Mouse (Mus musculus) ES-Bruce4 (cell line): ENCODE data around the gene Insr. TPM values are rescaled to one million over a fixed set of nuclear protein-coding genes. Genes with fewer than 3 reads are reported as not detected.
A peak's percentile ranks its signal among the peaks of the same experiment; 100 is the strongest.

Experiments used
- H3K27ac ChIP-seq: 2 replicates; pipeline ENCODE4 v1.5.1; 2012; ENCODE audit warnings: low read length, inconsistent platforms; ENCODE audit not compliant: insufficient read depth
- H3K27me3 ChIP-seq: 2 replicates; pipeline ENCODE4 v1.6.1; 2012; ENCODE audit warnings: mild to moderate bottlenecking, low read length, inconsistent platforms; ENCODE audit not compliant: control insufficient read depth, poor library complexity, insufficient read depth, severe bottlenecking
- H3K36me3 ChIP-seq: 2 replicates; pipeline ENCODE4 v1.6.1; 2012; ENCODE audit warnings: inconsistent platforms, mild to moderate bottlenecking, low read length, moderate library complexity; ENCODE audit not compliant: control insufficient read depth, poor library complexity, insufficient read depth, severe bottlenecking
- H3K4me1 ChIP-seq: one replicate; pipeline ENCODE4 v1.8.1; 2011; ENCODE audit warnings: low read length; ENCODE audit not compliant: control insufficient read depth, insufficient read depth
- H3K4me3 ChIP-seq: 2 replicates; pipeline ENCODE4 v1.5.1; 2011; ENCODE audit warnings: low read depth, mild to moderate bottlenecking, low read length
- H3K9ac ChIP-seq: 2 replicates; pipeline ENCODE4 v1.6.1; 2012; ENCODE audit warnings: low read depth, mild to moderate bottlenecking, inconsistent platforms; ENCODE audit not compliant: poor library complexity, severe bottlenecking
- H3K9me3 ChIP-seq: replicated peaks from 2 replicates; pipeline ENCODE4 v1.6.1; 2012; ENCODE audit warnings: mild to moderate bottlenecking, low read length, inconsistent platforms; ENCODE audit not compliant: control insufficient read depth, poor library complexity, insufficient read depth, severe bottlenecking
- CTCF ChIP-seq: IDR thresholded peaks from one replicate; pipeline ENCODE4 v1.8.1; 2011; ENCODE audit warnings: low read depth, low read length
- EP300 ChIP-seq: IDR thresholded peaks from 2 replicates; pipeline ENCODE4 v1.6.1; 2011; ENCODE audit warnings: low read depth, low read length; ENCODE audit not compliant: insufficient read depth
- POLR2A ChIP-seq: IDR thresholded peaks from one replicate; pipeline ENCODE4 v1.8.1; 2011; ENCODE audit warnings: low read length; ENCODE audit not compliant: insufficient read depth
- polyA plus RNA-seq: library from polyadenylated mRNA; stranded (reverse); fragments of >200 nt; gene quantifications from 2 replicates; pipeline ENCODE4 v1.2.4, GENCODE M21; 2011; ENCODE audit warnings: low read depth; ENCODE audit not compliant: missing spikeins, insufficient read depth, insufficient read length

Insr gene
- polyA plus RNA-seq, 1 experiment, result 30.9 TPM

GRCm38 (mm10) chr8:3302131-3302530, 22.7 kb upstream of the Insr start:
- Histone ChIP-seq H3K4me1 (no peaks in the 10 kb centered on the region), H3K9me3 (peaks cover 14% of the 10 kb centered on the region), H3K9ac (no peak overlapping the region), H3K4me3 (no peak overlapping the region), H3K27ac (no peak overlapping the region), H3K36me3 (no peaks in the 10 kb centered on the region), H3K27me3 (no peaks in the 10 kb centered on the region)
- TF ChIP-seq POLR2A (no peak), CTCF (no peak), EP300 (no peak)

GRCm38 (mm10) chr8:3299322-3299721, 19.9 kb upstream of the Insr start:
- H3K4me1 ChIP-seq, result no peaks in the 10 kb centered on the region

GRCm38 (mm10) chr8:3285824-3286223, 6.4 kb upstream of the Insr start:
- no peaks in the 10 kb centered on the region for H3K27me3 ChIP-seq
- no peaks in the 10 kb centered on the region for H3K4me1 ChIP-seq
- H3K36me3 ChIP-seq, result no peaks in the 10 kb centered on the region
- H3K27ac ChIP-seq, result no peak overlapping the region
- no peak overlapping the region for H3K9ac ChIP-seq
- no peak for TF ChIP-seq CTCF
- TF ChIP-seq EP300, result no peak
- no peak for TF ChIP-seq POLR2A
- no peaks in the 10 kb centered on the region for H3K9me3 ChIP-seq
- no peak overlapping the region for H3K4me3 ChIP-seq

More at GRCm38 (mm10) chr8:3299322-3299721, 19.9 kb upstream of the Insr start:
- H3K27ac ChIP-seq, result no peak overlapping the region
- H3K9me3 ChIP-seq, result 0 out of 2 replicates have a peak, but pooled peaks cover 3% of the 10 kb centered on the region
- no peak overlapping the region for H3K9ac ChIP-seq
- no peak for TF ChIP-seq EP300
- TF ChIP-seq CTCF, result no peak
- TF ChIP-seq POLR2A, result no peak
- no peaks in the 10 kb centered on the region for H3K36me3 ChIP-seq
- H3K27me3 ChIP-seq, result no peaks in the 10 kb centered on the region
- no peak overlapping the region for H3K4me3 ChIP-seq

GRCm38 (mm10) chr8:3284656-3285055, 5.2 kb upstream of the Insr start:
- H3K9ac ChIP-seq, result no peak overlapping the region
- H3K36me3 ChIP-seq, result no peaks in the 10 kb centered on the region
- no peak overlapping the region for H3K4me3 ChIP-seq
- H3K27me3 ChIP-seq, result no peaks in the 10 kb centered on the region
- TF ChIP-seq CTCF (no peak), EP300 (no peak), POLR2A (no peak)
- H3K27ac ChIP-seq, result no peak overlapping the region
- no peaks in the 10 kb centered on the region for H3K4me1 ChIP-seq
- no peaks in the 10 kb centered on the region for H3K9me3 ChIP-seq

- H3K4me1 ChIP-seq, result no peaks in the 10 kb centered on the region
- H3K4me3 ChIP-seq, result no peak overlapping the region
- no peaks in the 10 kb centered on the region for H3K9me3 ChIP-seq
- H3K27me3 ChIP-seq, result no peaks in the 10 kb centered on the region
- no peaks in the 10 kb centered on the region for H3K36me3 ChIP-seq
- H3K9ac ChIP-seq, result no peak overlapping the region
- TF ChIP-seq POLR2A (no peak), EP300 (no peak), CTCF (no peak)
- H3K27ac ChIP-seq, result no peak overlapping the region
Observed at GRCm38 (mm10) chr8:3281296-3281695, 1.9 kb upstream of the Insr start.

GRCm38 (mm10) chr8:3280266-3280910, 971 bp upstream of the Insr start:
- Histone ChIP-seq H3K27ac (no peak overlapping the region), H3K4me1 (no peaks in the 10 kb centered on the region), H3K9me3 (no peaks in the 10 kb centered on the region), H3K9ac (peak overlapping the region; percentile 50; the same call in 1 of the 2 replicates), H3K27me3 (no peaks in the 10 kb centered on the region), H3K4me3 (no peak overlapping the region), H3K36me3 (no peaks in the 10 kb centered on the region)
- TF ChIP-seq EP300, result no peak
- no peak for TF ChIP-seq POLR2A
- no peak for TF ChIP-seq CTCF
